Mouse (Mus musculus): Measurements from ENCODE around the gene Tcf7l1. TPM values are rescaled to one million over a fixed set of nuclear protein-coding genes. Genes with fewer than 3 reads are reported as not detected.

Gene Tcf7l1
- total and polyA plus RNA-seq, 3 experiments = not detected

- Histone ChIP-seq H3K79me2 (ENCODE audit: control insufficient read depth, insufficient read depth, low read length, poor library complexity) (no peaks in the 10 kb centered on the region), H3K27ac (ENCODE audit: control insufficient read depth, low read depth, low read length) (no peak overlapping the region), H3K4me1 (ENCODE audit: control insufficient read depth in 1 of 2, insufficient read depth in 2 of 2, low read length in 2 of 2) (no peaks in the 10 kb centered on the region), H3K27me3 (ENCODE audit: control insufficient read depth in 1 of 2, insufficient read depth in 2 of 2, low read length in 2 of 2) (no peaks in the 10 kb centered on the region), H3K36me3 (ENCODE audit: control insufficient read depth in 1 of 2, insufficient read depth in 2 of 2, low read length in 2 of 2) (no peaks in the 10 kb centered on the region), H3K4me3 (ENCODE audit: control insufficient read depth in 1 of 2, insufficient read depth in 1 of 2, low read depth in 2 of 2, low read length in 2 of 2) (no peak overlapping the region), H3K9ac (ENCODE audit: control insufficient read depth, low read depth, low read length, poor library complexity, severe bottlenecking) (no peak overlapping the region), H3K9me3 (replicated peaks; ENCODE audit: insufficient read depth, low read length) (no peaks in the 10 kb centered on the region)
- no peak for TF ChIP-seq CHD2 (IDR thresholded peaks at IDR 0.05; ENCODE audit: low read length)
- TF ChIP-seq TAL1 (IDR thresholded peaks at IDR 0.05; ENCODE audit: low read length) = no peak
- TF ChIP-seq SIN3A (IDR thresholded peaks at IDR 0.05; ENCODE audit: low read length) = no peak
- TF ChIP-seq MAX (IDR thresholded peaks at IDR 0.05; ENCODE audit: low read length) = no peak
- no peak for TF ChIP-seq MEF2A (IDR thresholded peaks at IDR 0.05; ENCODE audit: extremely low read depth, insufficient replicate concordance, low read depth, low read length, poor library complexity, severe bottlenecking)
- TF ChIP-seq ZKSCAN1 (IDR thresholded peaks at IDR 0.05; ENCODE audit: low read depth, low read length) = no peak
- TF ChIP-seq MYC (IDR thresholded peaks at IDR 0.05; ENCODE audit: low read depth, low read length) = no peak
- TF ChIP-seq SMC3 (IDR thresholded peaks at IDR 0.05; ENCODE audit: low read depth, low read length) = no peak
- TF ChIP-seq ZMIZ1 (IDR thresholded peaks at IDR 0.05; ENCODE audit: low read depth, low read length) = no peak
- no peak for TF ChIP-seq NRF1 (IDR thresholded peaks at IDR 0.05; ENCODE audit: insufficient read depth, low read depth, low read length, poor library complexity, severe bottlenecking)
- no peak for TF ChIP-seq HCFC1 (IDR thresholded peaks at IDR 0.05; ENCODE audit: low read depth, low read length)
- TF ChIP-seq EP300 (IDR thresholded peaks at IDR 0.05; ENCODE audit: low read depth in 1 of 2, low read length in 2 of 2) = no peak
- no peak for DNase-seq (ENCODE audit: low read depth, low spot score)
Measured at GRCm38 (mm10) chr6:72588307-72588706, 200.7 kb downstream of the Tcf7l1 start.

- no peaks in the 10 kb centered on the region for H3K9me3 ChIP-seq (replicated peaks; ENCODE audit: insufficient read depth, low read length)
- no peaks in the 10 kb centered on the region for H3K36me3 ChIP-seq (ENCODE audit: control insufficient read depth in 1 of 2, insufficient read depth in 2 of 2, low read length in 2 of 2)
- no peaks in the 10 kb centered on the region for H3K27me3 ChIP-seq (ENCODE audit: control insufficient read depth in 1 of 2, insufficient read depth in 2 of 2, low read length in 2 of 2)
- no peak for DNase-seq (ENCODE audit: low read depth, low spot score)
- no peak overlapping the region for H3K9ac ChIP-seq (ENCODE audit: control insufficient read depth, low read depth, low read length, poor library complexity, severe bottlenecking)
- H3K4me3 ChIP-seq (ENCODE audit: control insufficient read depth in 1 of 2, insufficient read depth in 1 of 2, low read depth in 2 of 2, low read length in 2 of 2) = no peak overlapping the region
- no peak overlapping the region for H3K27ac ChIP-seq (ENCODE audit: control insufficient read depth, low read depth, low read length)
- no peak for TF ChIP-seq CHD2 (IDR thresholded peaks at IDR 0.05; ENCODE audit: low read length)
- no peak for TF ChIP-seq SIN3A (IDR thresholded peaks at IDR 0.05; ENCODE audit: low read length)
- no peak for TF ChIP-seq MXI1 (IDR thresholded peaks at IDR 0.05; ENCODE audit: low read depth, low read length)
- no peak for TF ChIP-seq RCOR1 (IDR thresholded peaks at IDR 0.05; ENCODE audit: low read depth, low read length)
- no peak for TF ChIP-seq ETS1 (IDR thresholded peaks at IDR 0.05; ENCODE audit: low read depth, low read length)
- no peak for TF ChIP-seq MAZ (IDR thresholded peaks at IDR 0.05; ENCODE audit: low read depth, low read length)
- TF ChIP-seq GATA1 (IDR thresholded peaks at IDR 0.05; ENCODE audit: low read depth, low read length) = no peak
- no peak for TF ChIP-seq HCFC1 (IDR thresholded peaks at IDR 0.05; ENCODE audit: low read depth, low read length)
- no peak for TF ChIP-seq TBP (IDR thresholded peaks at IDR 0.05; ENCODE audit: low read depth, low read length)
- no peak for TF ChIP-seq POLR2AphosphoS2 (IDR thresholded peaks at IDR 0.05; ENCODE audit: low read length)
- no peaks in the 10 kb centered on the region for H3K4me1 ChIP-seq (ENCODE audit: control insufficient read depth in 1 of 2, insufficient read depth in 2 of 2, low read length in 2 of 2)
- no peaks in the 10 kb centered on the region for H3K79me2 ChIP-seq (ENCODE audit: control insufficient read depth, insufficient read depth, low read length, poor library complexity)
Measured at GRCm38 (mm10) chr6:72586701-72587100, 202.4 kb downstream of the Tcf7l1 start.
